Mouse (Mus musculus) kidney, postnatal 14 days (tissue): ENCODE data around the gene Tmem223.
"Not testable (repeated sequence)": the region's sequence is repeated elsewhere in the genome, so short reads cannot be mapped to it uniquely, and the experiment has no call there.

ENCODE experiments used
- DNase-seq: peaks from one replicate; pipeline ENCODE4 v3.0.0; 2022; ENCODE audit warnings: mixed read lengths

The Tmem223 gene

GRCm38 (mm10) chr19:8770567-8771270, at the start of gene Tmem223:
TSS of gene Tmem223 (plus strand) at chr19:8770996.
- peak; percentile 89 for DNase-seq

GRCm38 (mm10) chr19:8721378-8721777, 49.4 kb upstream of the Tmem223 start:
- no peak for DNase-seq

GRCm38 (mm10) chr19:8722021-8722420, 48.8 kb upstream of the Tmem223 start:
- DNase-seq: no peak

GRCm38 (mm10) chr19:8722559-8722906, 48.3 kb upstream of the Tmem223 start:
- DNase-seq: no peak

- DNase-seq: peak; percentile 98
Measured at GRCm38 (mm10) chr19:8722907-8723573, 47.8 kb upstream of the Tmem223 start, which contains the start of gene Slc3a2. TSS of gene Slc3a2 (minus strand) at chr19:8723369.

GRCm38 (mm10) chr19:8723574-8724346, 47.0 kb upstream of the Tmem223 start:
- DNase-seq: no peak

GRCm38 (mm10) chr19:8724392-8724791, 46.4 kb upstream of the Tmem223 start:
- DNase-seq: no peak

GRCm38 (mm10) chr19:8725081-8725613, 45.6 kb upstream of the Tmem223 start:
- DNase-seq: no peak

- no peak for DNase-seq
Measured at GRCm38 (mm10) chr19:8726609-8727390, 44.0 kb upstream of the Tmem223 start.

GRCm38 (mm10) chr19:8727495-8728114, 43.2 kb upstream of the Tmem223 start:
- DNase-seq: no peak

- DNase-seq: not testable (repeated sequence)
Measured at GRCm38 (mm10) chr19:8728335-8729099, 42.3 kb upstream of the Tmem223 start.

- no peak for DNase-seq
Measured at GRCm38 (mm10) chr19:8734334-8734733, 36.5 kb upstream of the Tmem223 start.

GRCm38 (mm10) chr19:8735389-8736159, 35.2 kb upstream of the Tmem223 start, which contains the start of gene Wdr74:
TSS of gene Wdr74 (plus strand) at chr19:8735827.
- peak; percentile 95 for DNase-seq

- DNase-seq: no peak
Measured at GRCm38 (mm10) chr19:8736160-8736467, 34.7 kb upstream of the Tmem223 start.

- no peak for DNase-seq
Measured at GRCm38 (mm10) chr19:8738911-8739310, 31.9 kb upstream of the Tmem223 start.

- DNase-seq: no peak
Measured at GRCm38 (mm10) chr19:8739646-8740045, 31.1 kb upstream of the Tmem223 start.

- DNase-seq: no peak
Measured at GRCm38 (mm10) chr19:8740603-8741002, 30.2 kb upstream of the Tmem223 start, which contains the start of gene 1700092M07Rik. TSS of gene 1700092M07Rik (plus strand) at chr19:8740718.

- DNase-seq: peak; percentile 98
Measured at GRCm38 (mm10) chr19:8741243-8741869, 29.4 kb upstream of the Tmem223 start, which contains the start of gene Stx5a. TSS of gene Stx5a (plus strand) at chr19:8741413.

GRCm38 (mm10) chr19:8742176-8742575, 28.6 kb upstream of the Tmem223 start:
- no peak for DNase-seq

GRCm38 (mm10) chr19:8745382-8745781, 25.4 kb upstream of the Tmem223 start:
- no peak for DNase-seq
